ENCODE assay signal across 8 mouse cellular contexts in genomic region chr3:31094531-31095178, GRCm38 (mm10). TPM values are rescaled to one million over a fixed set of nuclear protein-coding genes. Genes with fewer than 3 reads are reported as not detected.
DNase-seq lines count a peak whose midpoint lies in the region; ATAC-seq and TF ChIP-seq lines count a peak whose summit lies in the region.

Gene Skil, plus strand, starts transcription at chr3:31095058.

- H3K4me1 ChIP-seq in hindbrain, embryonic 14.5 days (replicated peaks; ENCODE audit: control insufficient read depth, insufficient read depth, low read length) = peaks cover 38% of the 10 kb centered on the region

- peak within 1 kb of the TSS; percentile 96 for H3K9ac ChIP-seq in hindbrain, embryonic 14.5 days

- CTCF ChIA-PET in Patski (lab: Charles Lee) = interaction anchor here (8.1 kb wide), 1 partner anchor 18 kb away, joined by 87 read pairs; no protein-coding TSS in a partner anchor

- in situ Hi-C loops in Patski (cut with MboI; ENCODE audit: low pct_unique_long_range_greater_than_20kb) = loop anchor here (5.0 kb wide), 1 partner anchor 37 kb away; no protein-coding TSS in a partner anchor

- H3K4me2 ChIP-seq in hindbrain, embryonic 14.5 days (replicated peaks) = peak within 1 kb of the TSS; percentile 83

- DNase-seq in Patski (ENCODE audit: low read depth, low spot score) = peak; percentile 81
- DNase-seq in cerebellum, postnatal 14 days = peak; percentile 95
- peak; percentile 80 to 86 for DNase-seq in frontal cortex, postnatal 25 days (ENCODE audit: low spot score in 2 of 2)
- peak; percentile 95 for DNase-seq in hindbrain, embryonic 14.5 days (ENCODE audit: low spot score)
- peak; percentile 87 for DNase-seq in left cerebral cortex, adult 11 months (ENCODE audit: low spot score)
- peak; percentile 96 to 99 for DNase-seq in lung, postnatal 4 days
- DNase-seq in retina, postnatal 7 days (ENCODE audit: low read depth, low spot score) = peak; percentile 94
- peak; percentile 90 for DNase-seq in urinary bladder, adult 2 months (ENCODE audit: low spot score)

- H3K27ac ChIP-seq in hindbrain, embryonic 14.5 days = peak within 1 kb of the TSS; percentile 98

- ATAC-seq in Patski = peak; percentile 85
- ATAC-seq in hindbrain, embryonic 14.5 days (ENCODE audit: low FRiP score) = peak; percentile 95

- WGBS in hindbrain, embryonic 14.5 days = under 1% methylated on average over 52 of the region's 109 CpGs

- H3K4me3 ChIP-seq in hindbrain, embryonic 14.5 days (replicated peaks; ENCODE audit: low read length) = peak within 1 kb of the TSS; percentile 92

- TF ChIP-seq CTCF in Patski (IDR thresholded peaks at IDR 0.05) = no peak

- peaks cover 4% of the 10 kb centered on the region; the same call in 1 of the 2 replicates for H3K36me3 ChIP-seq in hindbrain, embryonic 14.5 days (replicated peaks; ENCODE audit: control insufficient read depth, insufficient read depth)

- no peaks in the 10 kb centered on the region for H3K9me3 ChIP-seq in hindbrain, embryonic 14.5 days (ENCODE audit: control insufficient read depth, low read length)

- POLR2A ChIA-PET in Patski (lab: Charles Lee) = interaction anchor here (0.6 to 1.8 kb wide), 4 partner anchors 12 to 39 kb away, joined by 3 to 8 read pairs (median 5); no protein-coding TSS in a partner anchor

- H3K27me3 ChIP-seq in Patski = no peaks in the 10 kb centered on the region
- no peaks in the 10 kb centered on the region for H3K27me3 ChIP-seq in hindbrain, embryonic 14.5 days (ENCODE audit: control insufficient read depth, insufficient read depth, low read length)

RNA-seq across cellular contexts. Expression of gene Skil, which starts in this region (rescaled TPM):
- polyA plus RNA-seq in Patski (2021) = 30.0 TPM
- polyA plus RNA-seq in hindbrain, embryonic 14.5 days (2014; fragmentation: Nextera tagmentation; extraction: Ambion mirVana) = 34.4 and 36.5 TPM in 2 replicates
- 14.0 and 15.0 TPM in 2 replicates for polyA plus RNA-seq in urinary bladder, adult 2 months (2012; rRNA removed)

Comparison
In these comparisons a context has a peak if more than half of its experiments do, and no peak if none do; other contexts are left out.
1. Peak in every context shown above with its lines: DNase-seq, ATAC-seq, H3K4me3 ChIP-seq and H3K27ac ChIP-seq.